Mouse (Mus musculus): ENCODE measurements around the gene Pik3c2a.

Pik3c2a gene

DNA sequence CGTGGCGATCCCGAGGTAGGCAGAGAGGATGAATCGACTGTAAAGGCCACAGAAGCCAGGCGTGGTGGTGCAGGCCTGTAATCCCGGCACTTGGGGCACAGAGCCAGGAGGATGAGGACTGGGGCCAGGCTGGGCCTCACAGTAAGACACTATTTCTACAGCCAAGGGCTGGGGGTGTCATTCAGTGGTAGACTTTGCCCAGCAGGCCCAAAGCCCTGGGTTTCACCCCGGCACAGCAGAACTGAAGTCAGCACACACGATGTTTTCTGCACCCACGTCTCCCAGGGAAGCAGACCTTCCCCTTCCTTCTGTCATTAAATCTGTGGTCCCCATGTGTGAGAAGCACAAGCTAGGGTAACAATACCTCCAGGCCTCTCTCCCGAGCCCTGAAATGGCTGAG lies 144.9 kb downstream of the Pik3c2a start:
- DNase-seq (ENCODE audit: low read depth, low spot score), result no peak

- no peak for DNase-seq (ENCODE audit: low read depth, low spot score)
Observed at GRCm38 (mm10) chr7:116294961-116295360, 148.3 kb downstream of the Pik3c2a start.

GRCm38 (mm10) chr7:116292377-116292776 lies 150.9 kb downstream of the Pik3c2a start:
- no peak for DNase-seq (ENCODE audit: low read depth, low spot score)

DNA sequence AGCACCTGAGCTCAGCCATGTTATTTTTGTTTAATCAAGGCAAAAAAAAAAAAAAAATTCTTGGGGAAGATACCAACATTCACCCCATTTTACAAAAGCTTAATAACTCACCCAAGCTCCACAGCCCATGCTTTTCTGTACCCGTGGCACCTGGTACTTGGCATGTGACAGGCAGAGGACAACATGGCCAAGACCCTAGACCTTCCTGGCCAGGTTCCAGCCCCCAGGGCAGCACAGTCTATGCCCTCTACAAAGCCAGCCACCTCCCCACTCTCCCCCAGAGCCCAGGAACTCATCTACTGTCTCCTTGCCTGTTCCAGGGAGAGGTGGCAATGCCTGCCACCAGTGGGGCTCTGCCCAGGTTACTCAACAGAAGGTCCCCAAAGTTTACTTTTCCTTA lies 152.7 kb downstream of the Pik3c2a start:
- no peak for DNase-seq (ENCODE audit: low read depth, low spot score)

GRCm38 (mm10) chr7:116288996-116289395 lies 154.3 kb downstream of the Pik3c2a start:
- DNase-seq (ENCODE audit: low read depth, low spot score), result no peak

DNA sequence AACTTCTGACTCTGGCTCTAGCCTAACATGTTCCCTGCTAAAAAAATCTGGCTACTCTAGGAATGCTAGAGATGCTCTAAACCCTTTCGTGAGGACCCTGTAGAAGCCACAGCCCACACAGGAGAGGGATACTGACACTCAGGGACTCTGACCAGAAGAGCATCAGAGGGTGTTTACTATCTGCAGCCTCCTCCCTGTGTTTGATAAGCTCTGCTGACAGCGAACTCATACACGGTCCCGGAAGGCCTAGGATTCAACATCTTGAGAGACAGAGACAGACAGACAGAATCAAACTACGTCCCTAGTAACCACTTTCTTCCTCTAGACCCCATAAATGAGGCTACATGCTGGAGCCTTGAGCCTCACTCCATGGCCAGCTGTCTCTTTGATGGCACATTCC lies 155.3 kb downstream of the Pik3c2a start:
- DNase-seq (ENCODE audit: low read depth, low spot score), result no peak

Data from embryo, embryonic 11.5 days (tissue).